ENCODE assay signal across 22 mouse cellular contexts in the genomic region with DNA sequence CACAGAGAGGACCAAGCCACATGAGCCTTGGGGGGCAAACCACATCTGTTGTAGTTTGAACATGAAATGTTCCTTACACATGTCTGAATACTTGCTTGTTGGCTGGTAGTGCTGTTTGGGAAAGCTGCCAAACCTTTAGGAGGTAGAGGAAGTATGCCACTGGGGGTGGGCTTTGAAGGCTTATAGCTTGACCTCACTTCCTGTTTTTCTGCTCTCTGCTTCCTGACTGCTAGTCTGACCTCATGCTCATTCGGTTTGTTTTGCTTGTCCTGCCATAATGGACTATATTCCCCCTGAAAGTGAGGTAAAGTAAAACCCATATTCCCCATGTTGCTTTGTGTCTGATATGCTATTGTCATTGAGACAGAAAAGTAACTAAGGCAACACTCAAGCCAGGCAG. TPM values are rescaled to one million over a fixed set of nuclear protein-coding genes. Genes with fewer than 3 reads are reported as not detected.
DNase-seq lines count a peak whose midpoint lies in the region; ATAC-seq and TF ChIP-seq lines count a peak whose summit lies in the region.
"Had no signal": no experiment of that assay in that cellular context is flagged by ENCODE, and none has a peak within 500 bp of the region (broad histone marks: within the 10 kb centered on the region; RNA-seq: fewer than 3 reads in every experiment).

No protein-coding gene starts in this region.

- H3K4me2 ChIP-seq in lung, embryonic 14.5 days: no peak overlapping the region
- H3K4me2 ChIP-seq: hindbrain, embryonic 14.5 days; liver, embryonic 13.5 days had no signal

- H3K27ac ChIP-seq in lung, embryonic 14.5 days (ENCODE audit: low read depth): no peak overlapping the region
- H3K27ac ChIP-seq in bone marrow macrophage, adult 2 months (ENCODE audit: insufficient read depth, low read depth, low read length): peak overlapping the region; percentile 88
- H3K27ac ChIP-seq: gastrocnemius, adult 2 months; heart, adult 2 months; hindbrain, embryonic 14.5 days; liver, embryonic 13.5 days had no signal

- no peak for TF ChIP-seq POLR2A in lung, adult 2 months (IDR thresholded peaks at IDR 0.05; ENCODE audit: borderline replicate concordance, extremely low read depth, low read depth, low read length)
- no peak for TF ChIP-seq POLR2A in bone marrow macrophage, adult 2 months (IDR thresholded peaks at IDR 0.05; ENCODE audit: borderline replicate concordance, low read depth, low read length)

- no peaks in the 10 kb centered on the region for H3K27me3 ChIP-seq in lung, embryonic 14.5 days (ENCODE audit: insufficient read depth, low read length)
- H3K27me3 ChIP-seq: liver, embryonic 13.5 days had no signal

- H3K4me3 ChIP-seq in lung, embryonic 14.5 days (ENCODE audit: low read depth, low read length): no peak overlapping the region
- H3K4me3 ChIP-seq in lung, adult 2 months (replicated peaks; ENCODE audit: extremely low read depth, low read depth, low read length): no peak overlapping the region
- H3K4me3 ChIP-seq in bone marrow macrophage, adult 2 months (ENCODE audit: insufficient read depth, low read length): peak overlapping the region; percentile 58
- H3K4me3 ChIP-seq: gastrocnemius, adult 2 months; heart, adult 2 months; liver, embryonic 13.5 days; megakaryocyte, embryonic 14.5 days had no signal

- no peaks in the 10 kb centered on the region for H3K36me3 ChIP-seq in lung, embryonic 14.5 days (ENCODE audit: insufficient read depth)
- H3K36me3 ChIP-seq: liver, embryonic 13.5 days had no signal

- no peaks in the 10 kb centered on the region for H3K4me1 ChIP-seq in lung, embryonic 14.5 days (ENCODE audit: insufficient read depth)
- H3K4me1 ChIP-seq in lung, adult 2 months (ENCODE audit: control insufficient read depth, insufficient read depth, low read length): no peaks in the 10 kb centered on the region
- H3K4me1 ChIP-seq in bone marrow macrophage, adult 2 months (ENCODE audit: control insufficient read depth, insufficient read depth, low read length): peaks cover 12% of the 10 kb centered on the region
- H3K4me1 ChIP-seq: liver, embryonic 13.5 days had no signal

- DNase-seq in lung, embryonic 14.5 days: peak; percentile 61
- no peak for DNase-seq in lung, adult 2 months
- DNase-seq in A20 (ENCODE audit: low read depth, low spot score): peak; percentile 65
- no peak for DNase-seq in heart, postnatal 36 days
- no peak for DNase-seq in kidney, adult 8-10 months
- DNase-seq in gastrocnemius, postnatal 10 days: no peak
- DNase-seq: adrenal gland, adult 8-10 months; cerebellum, adult 2 months; embryo, embryonic 11 days; gastrocnemius, adult 2 months; heart, adult 2 months; kidney, adult 11 months; liver, embryonic 13.5 days; right cerebral cortex, adult 18-20 months had no signal

- H3K9me3 ChIP-seq in lung, embryonic 14.5 days (ENCODE audit: low read depth, low read length): no peaks in the 10 kb centered on the region
- H3K9me3 ChIP-seq: liver, embryonic 13.5 days had no signal

- ATAC-seq in lung, embryonic 14.5 days (ENCODE audit: insufficient read depth): peak; percentile 47; the same call in 1 of the 2 replicates
- peak; percentile 95 for ATAC-seq in megakaryocyte progenitor cell, adult 5-6 weeks (replicated peaks; ENCODE audit: poor library complexity)
- ATAC-seq: forebrain, embryonic 16.5 days had no signal

- no peak overlapping the region for H3K9ac ChIP-seq in lung, embryonic 14.5 days
- H3K9ac ChIP-seq: hindbrain, embryonic 14.5 days; liver, embryonic 13.5 days had no signal

- no peak for TF ChIP-seq CTCF in lung, embryonic 14.5 days (IDR thresholded peaks at IDR 0.05; ENCODE audit: low read depth)
- TF ChIP-seq CTCF in lung, adult 2 months (IDR thresholded peaks at IDR 0.05; ENCODE audit: insufficient read depth, low read length): no peak
- no peak for TF ChIP-seq CTCF in bone marrow macrophage, adult 2 months (IDR thresholded peaks at IDR 0.05; ENCODE audit: low read depth, low read length)

- intact Hi-C loops in heart, postnatal 36 days (cut with DNase I): loop anchor here (5.0 kb wide), 1 partner anchor 97 kb away; no protein-coding TSS in a partner anchor

- WGBS in lung, embryonic 14.5 days: 42% methylated on average over 1 of the region's 1 CpGs
- WGBS in lung, adult 2 months: 24% methylated on average over 1 of the region's 1 CpGs

RNA-seq across cellular contexts. Expression of a gene that starts 21.3 kb away (rescaled TPM):
- polyA plus RNA-seq in lung, embryonic 14.5 days (2014; fragmentation: Nextera tagmentation; extraction: Ambion mirVana): 2.3 and 2.9 TPM in 2 replicates
- 58.3 and 67.0 TPM in 2 replicates for polyA plus RNA-seq in lung, adult 2 months (2012; rRNA removed)
- 19.5 and 22.6 TPM in 2 replicates for polyA plus RNA-seq in bone marrow macrophage, adult 2 months (2012; ENCODE audit: insufficient read depth, insufficient read length, missing spikeins)
- 29.7 and 34.2 TPM in 2 replicates for total RNA-seq in megakaryocyte progenitor cell, adult 5-6 weeks (2015)
- total RNA-seq in megakaryocyte progenitor cell, adult 5-6 weeks (2017): 7.5 and 10.3 TPM in 2 replicates
- total RNA-seq in heart, postnatal 36 days (2021): 10 to 100 TPM; 26.4 to 27.9 TPM
- 10 to 100 TPM; 41.2 to 41.4 TPM for total RNA-seq in gastrocnemius, postnatal 10 days (2021)

RNA-seq across cellular contexts. Expression of a gene that starts 46.6 kb away (rescaled TPM):
- polyA plus RNA-seq in lung, embryonic 14.5 days (2014; fragmentation: Nextera tagmentation; extraction: Ambion mirVana): 0.12 and 0.20 TPM in 2 replicates
- 0.10 and 0.12 TPM in 2 replicates for polyA plus RNA-seq in lung, adult 2 months (2012; rRNA removed)
- not detected in 2 replicates for polyA plus RNA-seq in bone marrow macrophage, adult 2 months (2012; ENCODE audit: insufficient read depth, insufficient read length, missing spikeins)
- not detected in 2 replicates for total RNA-seq in megakaryocyte progenitor cell, adult 5-6 weeks (2015)
- not detected in 2 replicates for total RNA-seq in megakaryocyte progenitor cell, adult 5-6 weeks (2017)
- not detected for total RNA-seq in heart, postnatal 36 days (2021)
- not detected for total RNA-seq in gastrocnemius, postnatal 10 days (2021)
- total RNA-seq: adrenal gland, adult 8-10 months; gastrocnemius, adult 2 months; heart, adult 2 months had no signal
- polyA plus RNA-seq: heart, adult 2 months; heart, embryonic 16.5 days; large intestine, adult 2 months; limb, embryonic 11.5 days; liver, embryonic 13.5 days had no signal

Comparison
In these comparisons a context has a peak if more than half of its experiments do, and no peak if none do; other contexts are left out.
1. DNase-seq: peak in lung, embryonic 14.5 days (single experiment) and A20 (single experiment); none in lung, adult 2 months (single experiment), heart, postnatal 36 days (0 of 2), kidney, adult 8-10 months (0 of 2) and gastrocnemius, postnatal 10 days (single experiment).